Mouse (Mus musculus): ENCODE data around the gene Atxn7l2.

The Atxn7l2 gene

DNA sequence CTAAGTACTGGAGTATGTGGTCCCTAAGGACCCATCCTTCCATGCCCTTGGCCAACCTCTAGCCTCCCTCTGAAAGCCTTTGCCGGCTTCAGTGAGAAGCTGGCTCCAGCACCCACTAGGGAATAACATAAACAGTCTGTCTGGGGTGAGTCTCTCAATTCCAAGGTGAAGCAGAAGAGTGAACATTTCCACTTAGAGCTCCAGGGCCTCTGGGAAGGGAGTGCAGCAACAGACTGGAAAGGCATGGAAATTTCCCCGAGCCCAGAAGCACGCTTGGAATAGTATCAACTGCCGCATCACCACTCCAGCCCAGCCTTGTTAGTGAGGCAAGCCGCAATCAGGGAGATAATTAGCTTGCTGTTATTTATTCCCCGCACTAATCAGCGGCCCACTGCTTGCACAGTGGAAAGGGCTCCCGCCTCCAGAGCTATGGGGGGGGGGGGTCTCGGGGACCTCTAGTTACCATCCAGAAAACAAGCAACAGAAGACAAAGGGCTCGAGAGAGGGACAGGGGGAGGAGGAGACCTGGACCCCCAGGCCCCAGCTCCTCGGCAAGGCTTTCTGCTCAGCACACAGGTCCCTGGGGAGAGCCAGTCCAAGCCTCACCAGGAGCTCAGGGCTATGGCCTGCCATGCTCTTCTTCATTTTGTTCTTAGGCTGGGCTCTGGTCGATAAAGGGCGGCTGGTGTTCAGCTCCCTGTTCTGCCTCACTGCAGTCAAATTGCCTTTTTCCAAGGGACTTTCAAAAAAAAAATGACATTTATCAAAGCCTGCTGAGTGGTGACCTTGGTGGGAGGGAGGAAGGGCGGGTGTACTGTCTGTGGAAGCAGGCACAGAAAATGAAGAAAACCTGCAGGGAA lies 35.8 kb downstream of the Atxn7l2 start:
- peak; percentile 65 to 69 for DNase-seq

- no peak for DNase-seq
Measured at GRCm38 (mm10) chr3:108169199-108169598, 41.5 kb downstream of the Atxn7l2 start.

DNA sequence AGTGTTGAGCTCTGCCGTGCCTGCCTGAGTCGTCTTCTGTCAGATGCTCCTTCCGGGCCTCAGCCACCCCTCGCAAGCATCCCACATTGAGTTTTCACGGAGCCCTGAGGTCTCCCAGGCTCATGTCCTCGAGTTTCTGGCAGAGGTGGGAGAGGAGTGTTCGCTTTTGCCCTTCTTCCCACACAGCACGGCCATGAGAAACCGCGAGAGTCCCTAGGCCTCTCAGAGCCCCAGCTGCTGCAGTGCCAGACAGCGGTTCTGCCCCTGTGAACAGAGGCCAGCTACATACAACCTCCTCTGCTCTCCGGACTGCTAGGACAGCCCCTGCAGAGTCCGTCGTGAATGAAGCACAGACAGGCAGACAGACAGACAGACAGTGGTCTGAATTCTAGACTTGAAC lies 43.2 kb downstream of the Atxn7l2 start:
- DNase-seq: no peak

- peak in 1 of 2 experiments; percentile 43 for DNase-seq
Measured at GRCm38 (mm10) chr3:108166486-108167211, 44.1 kb downstream of the Atxn7l2 start.

DNA sequence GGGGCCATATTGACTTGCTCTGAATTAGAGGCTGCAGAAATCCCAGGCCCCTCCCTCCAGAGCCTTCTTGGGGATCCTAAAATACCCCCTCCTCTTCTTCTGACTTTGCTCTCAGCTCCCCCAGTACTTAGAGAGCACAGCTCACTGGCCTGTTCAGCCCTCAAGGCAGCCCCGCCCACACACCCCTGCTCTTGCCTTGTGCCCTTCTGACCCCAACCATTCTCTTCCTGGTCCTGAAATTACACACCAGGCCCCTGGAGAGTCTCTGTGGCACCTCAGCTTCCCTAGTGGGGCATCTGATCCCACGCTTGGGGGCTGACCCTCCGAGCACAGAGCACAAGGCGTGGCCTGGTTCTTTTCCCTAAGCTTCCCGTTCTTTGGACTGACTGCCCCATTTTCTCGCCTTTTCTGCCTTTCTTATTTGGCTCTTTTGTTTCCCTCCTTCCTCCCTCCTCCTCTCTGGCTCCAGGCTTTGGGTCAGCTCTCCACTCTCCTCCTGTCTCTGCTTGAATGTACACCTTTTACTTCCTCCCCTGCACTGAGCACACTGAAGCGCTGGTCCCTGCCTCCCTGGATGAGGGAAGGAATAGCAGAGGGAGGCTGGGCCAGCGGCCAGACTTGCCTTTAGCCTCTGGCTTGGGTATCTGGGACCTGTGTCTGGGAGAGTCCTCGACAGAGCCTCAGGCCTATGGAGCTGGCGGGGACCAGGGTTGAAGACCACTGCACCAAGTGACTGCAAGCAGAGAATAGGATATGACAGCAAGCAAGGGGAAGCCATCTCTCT lies 45.0 kb downstream of the Atxn7l2 start:
- peak; percentile 38 to 41 for DNase-seq

DNA sequence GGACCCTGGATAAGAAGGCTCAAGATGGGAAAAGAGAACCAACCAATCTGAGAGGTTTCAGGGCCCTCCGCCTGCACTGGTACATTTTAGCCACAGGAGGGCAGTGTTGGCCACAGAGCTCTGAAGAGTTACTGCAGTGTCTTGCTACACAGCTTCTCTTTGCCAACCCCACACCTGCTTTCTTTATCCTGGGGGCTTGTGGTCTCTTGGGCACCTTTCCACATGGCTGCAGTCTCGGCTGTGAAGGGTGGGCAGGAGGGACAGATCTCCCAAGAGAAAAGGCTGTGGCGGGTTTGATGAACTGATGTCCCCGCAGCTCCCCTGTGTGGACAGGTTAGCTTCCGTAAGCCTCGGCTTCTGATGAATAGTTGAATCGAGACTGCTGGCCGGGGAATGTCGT lies 45.9 kb downstream of the Atxn7l2 start:
- DNase-seq: peak; percentile 91 to 94

- no peak for DNase-seq
Measured at GRCm38 (mm10) chr3:108164091-108164490, 46.6 kb downstream of the Atxn7l2 start.

DNA sequence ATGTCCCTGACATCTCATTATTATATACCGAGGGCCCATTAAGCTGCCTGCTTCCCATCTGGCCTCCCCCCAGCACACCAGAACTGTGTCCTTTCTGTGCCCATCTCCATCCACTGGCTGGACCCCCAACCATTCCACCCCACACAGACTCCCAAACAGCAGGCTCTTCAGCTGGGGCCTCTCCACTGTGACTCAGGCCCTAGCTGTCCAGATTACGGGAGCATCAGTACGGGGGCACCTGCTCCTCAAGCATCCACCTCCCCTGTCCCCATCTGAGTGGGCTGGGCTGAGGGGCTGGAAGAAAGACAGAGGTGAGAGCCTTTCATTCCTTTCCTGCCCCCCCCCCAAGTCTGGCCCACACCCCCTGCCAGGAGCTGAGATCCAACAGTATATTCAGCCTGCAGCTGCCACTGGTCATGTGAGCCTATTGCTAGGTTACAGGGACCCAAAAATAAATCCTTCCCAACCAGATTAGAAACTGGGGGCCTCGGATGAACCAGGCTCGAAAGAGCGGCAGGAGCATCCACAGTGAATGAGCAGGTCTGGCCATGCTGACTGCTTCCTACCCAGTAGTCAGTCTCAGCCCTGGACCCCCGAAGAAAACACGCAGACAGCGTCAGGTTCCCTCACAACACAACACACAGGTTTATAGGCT lies 52.2 kb downstream of the Atxn7l2 start:
- peak; percentile 20 to 43 for DNase-seq

- peak; percentile 24 to 28 for DNase-seq
Measured at GRCm38 (mm10) chr3:108154656-108155055, 56.1 kb downstream of the Atxn7l2 start, which contains the start of gene Gpr61. Gene Gpr61 (minus strand): TSS chr3:108154882.

DNA sequence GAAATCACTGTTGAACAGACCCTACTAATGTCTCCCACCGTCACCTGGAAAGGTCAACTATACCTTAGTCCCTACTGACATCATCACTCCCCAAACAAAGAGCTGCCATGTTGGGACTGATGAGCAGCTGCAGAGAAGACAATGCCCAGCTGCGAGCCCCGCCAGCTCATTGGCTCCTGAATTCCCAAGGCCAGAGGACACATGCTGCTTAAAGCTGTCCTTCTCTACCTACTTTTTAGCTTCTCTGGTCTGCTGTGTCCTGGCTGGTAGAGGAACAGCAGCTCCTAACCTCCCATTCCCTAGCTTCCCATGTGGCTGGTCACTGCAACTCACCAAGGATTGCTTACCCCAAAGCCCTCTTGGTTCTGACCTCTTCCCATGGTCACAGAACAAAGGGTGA lies 58.4 kb downstream of the Atxn7l2 start:
- no peak for DNase-seq

Data from cerebellum, postnatal 14 days (tissue).